Mouse (Mus musculus): ENCODE measurements around the gene Dip2c.

Gene Dip2c

DNA sequence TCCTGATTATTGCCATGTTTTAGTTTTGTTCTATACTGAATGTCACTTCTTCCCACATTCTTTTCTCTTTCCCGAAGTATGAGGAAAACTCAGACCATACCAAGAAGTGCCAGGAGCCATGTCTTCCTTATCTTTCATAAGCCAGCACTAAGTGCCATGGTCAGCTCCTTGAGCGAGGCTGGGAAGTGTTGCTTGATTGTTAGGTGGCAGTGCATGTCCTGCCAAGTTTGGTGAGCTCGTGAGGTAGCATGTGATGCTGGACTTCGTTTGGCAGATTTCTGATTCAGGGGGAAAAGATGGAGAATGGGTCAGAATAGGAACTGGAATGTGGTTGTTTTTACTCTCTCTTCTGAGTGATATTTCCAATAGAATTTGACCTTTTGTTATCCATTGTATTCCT lies 150.5 kb downstream of the Dip2c start:
- peak; percentile 91 for DNase-seq

DNA sequence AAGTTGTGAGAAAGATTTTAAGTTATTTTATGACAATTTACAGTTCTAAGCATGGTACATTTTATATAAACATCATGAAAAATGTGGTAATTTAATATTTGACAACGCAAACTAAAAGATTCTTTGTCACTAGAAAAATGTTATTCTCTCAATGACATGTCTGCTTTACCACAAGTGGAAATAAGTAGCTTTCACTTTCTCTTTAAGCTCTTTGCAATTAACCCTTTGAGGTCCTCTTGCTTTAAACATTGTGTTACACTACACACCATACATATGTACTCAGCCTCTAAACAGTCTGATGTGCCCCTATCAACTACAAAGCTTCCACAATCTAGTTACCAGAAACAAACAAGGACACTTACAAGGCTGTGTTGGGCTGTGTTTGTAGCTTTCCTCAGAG lies 153.6 kb downstream of the Dip2c start:
- DNase-seq, result no peak

DNA sequence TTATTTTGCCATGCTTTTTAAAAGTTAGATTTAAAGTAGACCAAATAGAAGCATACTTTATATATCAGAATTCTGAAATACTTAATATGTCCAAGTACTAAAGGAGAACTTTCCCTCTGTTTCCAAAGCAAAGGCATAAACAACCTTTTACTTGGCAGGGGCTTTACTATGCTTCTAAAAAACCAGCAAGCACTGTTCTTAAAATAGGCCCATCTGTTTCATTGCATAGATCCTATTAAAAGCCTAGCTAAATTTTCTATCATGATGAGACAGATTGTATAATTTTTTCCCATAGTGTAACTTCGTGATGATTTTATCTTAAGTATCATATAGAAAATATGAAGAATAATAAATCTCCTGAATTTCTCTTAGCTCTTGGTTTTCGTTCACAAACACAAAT lies 154.4 kb downstream of the Dip2c start:
- no peak for DNase-seq

DNA sequence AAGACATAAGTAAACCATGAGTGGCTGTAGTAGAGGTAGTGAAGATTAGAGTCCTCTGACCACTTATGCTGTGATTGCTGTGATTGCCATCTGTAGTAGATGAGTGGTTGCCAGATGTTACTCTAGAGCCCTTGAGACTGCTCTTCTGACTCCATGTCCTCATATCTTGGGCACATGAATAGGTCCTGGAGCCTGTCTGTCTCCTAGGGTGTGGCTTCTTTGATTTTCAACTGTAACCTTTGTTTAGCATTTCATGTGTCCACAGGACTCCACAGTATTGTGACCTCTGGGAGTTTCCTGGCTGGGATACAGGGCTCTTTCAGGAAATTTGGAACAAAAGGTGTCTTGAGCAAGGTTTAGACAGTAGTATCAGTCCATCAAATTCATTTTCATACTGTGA lies 155.1 kb downstream of the Dip2c start:
- DNase-seq, result peak; percentile 92

DNA sequence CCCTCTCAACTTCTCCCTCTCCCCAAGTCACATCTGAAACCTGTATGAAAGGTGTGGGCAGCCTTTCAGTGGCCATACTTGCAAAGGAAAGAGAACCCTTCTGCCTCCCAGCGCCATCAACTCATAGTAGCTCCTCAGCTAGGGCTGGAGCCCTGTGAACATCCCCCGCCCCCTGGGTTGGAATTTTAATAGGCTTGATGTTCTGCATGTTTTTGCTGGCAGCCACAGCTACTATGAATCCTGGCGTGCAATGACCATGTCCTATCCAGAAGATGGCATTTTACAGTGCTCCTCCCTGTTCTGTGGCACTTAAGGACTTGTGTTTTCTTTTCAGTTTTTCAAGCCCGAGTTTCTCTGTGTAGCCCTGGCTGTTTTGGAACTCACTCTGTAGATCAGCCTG lies 166.7 kb downstream of the Dip2c start:
- peak; percentile 92 for DNase-seq

DNA sequence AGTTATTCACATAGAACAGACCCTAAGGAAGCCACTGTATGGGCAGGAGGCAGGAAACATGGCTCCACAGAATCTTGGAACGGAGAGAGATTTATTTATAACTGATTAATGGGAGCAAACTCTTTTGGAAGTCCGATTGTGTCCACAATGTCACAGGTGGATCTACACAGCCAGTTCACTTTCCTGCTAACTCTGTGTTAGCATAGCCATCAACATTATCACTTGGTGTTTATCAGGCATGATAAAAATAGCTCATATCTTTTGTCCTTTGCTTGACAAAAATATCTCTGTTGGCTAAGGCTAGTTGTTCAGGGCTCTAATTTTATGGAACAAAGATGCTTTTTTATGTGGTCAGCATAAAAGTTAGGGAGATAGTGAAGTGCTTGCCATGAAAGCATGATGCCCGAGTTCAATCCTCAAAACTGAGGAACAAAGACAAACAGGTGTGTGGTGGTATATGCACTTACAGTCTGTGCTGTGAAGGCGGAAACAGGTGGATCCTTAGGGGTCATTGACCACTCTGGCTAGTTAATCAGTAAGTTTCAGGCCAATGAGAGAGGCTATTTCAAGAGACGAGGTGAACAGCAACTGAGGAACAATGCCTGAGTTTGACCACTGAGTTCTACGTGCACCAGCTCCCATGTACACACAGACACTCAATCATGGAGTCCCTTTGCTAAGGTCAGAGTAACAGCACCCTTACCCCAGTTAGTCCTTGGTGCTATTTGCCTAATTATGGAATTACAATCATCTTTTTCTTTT lies 169.4 kb downstream of the Dip2c start:
- DNase-seq, result peak; percentile 86

DNA sequence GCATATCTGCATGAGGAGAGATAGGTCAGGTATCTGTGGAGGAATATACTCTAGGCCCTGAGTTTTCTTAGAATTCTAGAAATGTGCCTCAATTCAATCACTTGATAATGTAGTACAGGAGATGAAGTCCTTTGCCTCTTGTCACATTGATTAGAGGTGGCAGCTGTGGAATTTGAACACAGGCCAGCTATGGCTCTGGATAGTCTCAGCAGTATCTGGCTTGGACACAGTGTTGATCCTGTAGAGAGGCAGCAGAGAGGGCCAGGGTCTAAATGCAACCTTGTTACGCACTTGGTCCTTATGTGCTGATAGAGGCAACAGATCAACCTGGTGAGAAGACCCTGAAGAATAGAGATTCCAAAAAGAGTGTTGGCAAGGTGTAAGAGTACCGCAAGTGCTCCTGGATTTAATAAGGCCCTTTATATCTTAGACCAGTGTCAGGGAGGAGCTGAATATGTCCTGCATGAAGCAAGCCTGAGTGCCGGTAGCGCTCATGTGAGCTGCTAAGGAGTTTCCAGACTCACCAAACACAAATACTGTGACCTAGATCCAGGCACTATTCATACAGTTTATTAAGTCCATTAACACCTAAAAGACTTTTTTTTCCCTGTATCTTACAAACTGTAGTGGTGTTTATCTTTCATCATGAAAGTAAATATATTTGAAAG lies 170.3 kb downstream of the Dip2c start:
- peak; percentile 97 for DNase-seq

DNA sequence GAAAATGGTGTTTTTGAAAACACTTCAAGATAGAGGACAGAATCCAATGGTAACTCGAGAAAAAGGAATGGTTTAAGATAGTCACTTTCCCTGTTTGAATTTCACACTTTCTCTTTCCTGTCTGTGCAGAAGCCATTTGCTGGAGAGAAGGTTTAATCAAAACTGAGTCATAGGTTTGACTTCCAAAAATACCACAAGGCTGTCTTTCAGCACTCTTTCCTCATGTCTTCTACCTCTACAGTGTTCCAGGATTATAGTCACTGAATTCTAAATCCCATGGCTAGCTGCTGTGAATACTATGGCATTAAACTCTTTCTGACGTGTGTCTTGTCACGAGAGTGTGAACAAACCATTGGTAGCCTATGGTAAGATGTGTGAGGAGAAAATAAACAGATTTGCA lies 173.9 kb downstream of the Dip2c start:
- no peak for DNase-seq

DNA sequence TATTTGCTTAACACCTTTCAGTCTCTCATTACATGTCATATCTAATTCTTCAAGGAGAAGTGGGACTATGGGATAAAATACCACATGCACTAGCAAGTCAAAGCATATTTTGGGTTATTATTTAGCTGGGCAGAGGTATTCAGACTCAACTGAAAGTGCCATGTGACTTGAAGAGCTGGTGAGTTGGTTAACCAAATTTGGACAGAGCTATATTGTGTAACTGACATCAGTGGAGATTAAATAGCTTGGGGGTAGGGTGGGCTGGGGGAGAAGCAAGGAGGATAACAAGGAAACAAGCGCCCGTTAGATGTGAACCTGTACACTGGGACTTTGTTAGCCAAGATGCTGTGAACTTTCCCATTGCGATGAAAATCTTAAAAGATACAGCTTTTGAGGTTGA lies 175.6 kb downstream of the Dip2c start:
- no peak for DNase-seq

DNA sequence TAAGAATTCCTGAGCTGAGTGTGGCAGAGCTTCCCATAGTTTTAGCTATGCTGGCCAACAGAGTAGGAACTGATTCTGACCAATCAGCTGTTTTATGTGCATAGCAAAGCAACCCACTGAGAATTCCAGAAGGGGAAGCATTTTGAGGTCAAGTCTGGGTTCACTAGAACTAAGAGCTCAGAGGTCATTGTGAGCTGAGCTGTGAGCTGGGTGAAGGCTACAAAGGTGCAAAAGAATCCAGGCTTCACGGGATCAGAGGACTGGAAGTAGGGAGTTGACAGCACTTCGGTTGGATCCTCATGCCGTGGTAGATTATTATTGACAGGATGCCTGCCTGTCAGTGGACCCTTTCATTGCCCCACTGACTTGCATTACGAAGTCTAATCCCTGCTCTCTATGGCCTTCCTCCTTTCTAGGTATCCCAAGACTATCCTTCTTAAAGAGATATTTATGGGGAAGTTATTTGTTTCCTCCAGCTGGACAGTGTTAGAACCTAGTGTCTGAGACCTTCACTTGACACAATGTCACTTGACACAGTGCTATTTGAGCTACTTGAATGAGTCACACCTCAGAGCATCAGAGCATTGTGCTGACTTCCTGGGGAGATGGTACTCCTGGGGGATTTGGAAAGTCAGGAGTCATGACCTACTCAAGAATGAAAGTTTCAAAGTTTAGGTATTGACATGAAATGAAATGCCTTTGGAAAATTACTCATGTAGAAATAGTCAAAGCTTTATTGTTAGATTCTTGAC lies 178.3 kb downstream of the Dip2c start:
- DNase-seq, result no peak

DNA sequence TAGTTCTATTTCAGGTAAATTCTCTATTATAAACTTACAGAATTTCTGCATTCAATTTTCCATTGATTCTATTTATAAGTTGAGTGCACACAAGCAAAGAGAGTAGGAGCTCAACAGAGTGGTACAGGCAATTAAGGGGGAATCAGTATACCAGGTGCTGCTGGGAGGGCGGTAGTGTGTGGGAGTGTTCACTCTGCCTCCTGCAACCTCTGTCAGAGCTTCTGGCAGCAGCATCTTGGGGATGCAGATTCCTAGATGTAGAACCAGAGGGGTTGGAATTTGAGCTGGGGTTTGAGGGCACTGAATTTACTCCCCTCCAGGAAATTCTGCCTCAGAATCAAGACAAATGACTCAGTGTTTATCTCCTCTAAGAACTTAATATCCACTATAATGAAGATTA lies 179.7 kb downstream of the Dip2c start:
- no peak for DNase-seq

DNA sequence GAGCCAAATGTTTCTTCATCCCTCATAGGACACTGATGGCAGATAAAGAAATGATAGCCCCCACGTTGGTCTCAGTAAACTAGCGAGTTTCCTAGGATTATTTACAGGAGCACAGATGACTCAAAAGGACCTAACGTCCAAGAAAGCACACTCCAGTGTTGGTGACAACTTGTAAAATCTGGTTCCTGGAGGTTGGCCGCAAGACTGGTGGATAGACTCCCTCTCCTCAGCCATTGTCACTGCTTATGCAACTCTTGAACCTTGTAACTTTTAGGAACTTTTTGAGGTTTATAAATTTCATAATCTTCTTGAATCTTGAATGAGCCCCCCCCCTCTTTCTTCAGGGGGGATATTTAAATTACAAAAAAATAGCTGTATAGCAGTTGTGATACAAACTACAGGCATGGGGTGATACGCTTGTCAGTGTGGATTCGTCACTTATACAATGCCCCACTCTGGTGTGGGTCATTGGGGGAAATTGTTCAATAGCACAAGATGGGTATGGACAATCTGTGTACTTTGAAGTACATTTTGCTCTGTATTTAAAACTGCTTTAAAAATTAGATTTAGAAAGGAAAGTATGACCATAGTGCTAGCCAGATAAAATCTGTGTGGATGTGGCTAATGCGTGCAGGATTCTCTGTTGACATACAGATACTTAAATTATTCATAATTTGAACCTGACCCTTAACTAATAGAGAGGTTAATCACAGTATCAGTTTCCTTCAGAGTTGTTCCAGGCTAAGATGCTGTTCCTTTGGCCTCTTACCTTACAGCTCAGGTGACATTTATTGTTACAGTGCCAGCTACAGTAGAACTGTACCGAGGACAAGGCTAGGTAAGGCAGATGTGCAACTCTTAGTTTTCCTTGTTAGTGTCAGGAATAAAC lies 181.3 kb downstream of the Dip2c start:
- no peak for DNase-seq

DNA sequence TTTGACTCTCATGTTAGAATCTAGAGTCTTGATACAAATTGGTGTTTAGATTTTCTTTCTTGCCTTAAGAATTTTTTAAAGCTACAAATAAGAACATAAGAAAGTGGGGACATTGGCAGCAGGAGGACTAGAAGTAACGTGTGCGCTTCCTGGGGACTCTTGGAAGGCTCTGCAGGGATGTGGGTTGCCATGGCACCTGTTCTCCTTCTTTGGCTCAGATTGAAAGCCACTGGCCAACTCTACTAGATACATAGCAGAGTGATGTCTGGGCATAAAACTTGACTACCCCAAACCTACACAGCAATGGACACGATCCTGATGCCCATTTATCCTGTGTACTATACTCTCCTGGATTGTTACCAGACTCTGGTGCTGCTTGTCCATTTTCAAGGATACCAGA lies 188.1 kb downstream of the Dip2c start:
- no peak for DNase-seq

DNA sequence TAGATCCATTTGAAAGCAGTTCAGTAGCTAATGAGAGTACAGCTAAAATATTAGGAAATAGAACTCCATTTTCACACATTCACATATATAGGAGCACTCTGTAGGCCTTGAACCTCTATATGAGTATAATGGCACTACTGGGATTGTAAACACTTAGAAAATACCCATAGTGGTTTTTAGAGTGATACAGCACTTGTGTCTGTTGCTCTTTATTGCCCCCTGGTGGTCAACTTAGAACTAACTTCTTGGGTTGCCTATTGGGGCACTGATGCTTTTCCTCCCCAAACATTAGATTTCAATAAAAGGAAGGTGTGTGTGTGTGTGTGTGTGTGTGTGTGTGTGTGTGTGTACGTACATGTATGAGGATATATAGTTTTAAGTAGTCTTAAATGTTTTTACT lies 190.9 kb downstream of the Dip2c start:
- DNase-seq, result no peak

DNA sequence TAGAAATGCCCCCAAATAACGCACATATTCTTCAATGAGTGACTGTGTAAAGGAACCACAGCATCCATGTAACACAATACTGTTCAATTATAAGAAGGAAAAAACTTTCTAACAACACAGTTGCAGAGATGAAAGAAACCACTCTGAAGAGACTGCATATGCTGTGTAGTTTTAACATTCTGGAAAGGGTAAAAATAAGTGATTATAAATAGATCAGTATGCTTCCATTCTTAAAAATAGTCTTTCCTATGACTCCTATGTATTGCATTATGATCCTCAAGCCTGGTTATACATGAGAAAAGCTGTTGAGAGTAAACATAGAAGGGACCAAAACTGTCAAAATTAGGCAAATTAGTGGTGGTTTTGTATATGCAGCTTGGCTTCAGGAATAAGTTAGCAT lies 197.1 kb downstream of the Dip2c start:
- no peak for DNase-seq

DNA sequence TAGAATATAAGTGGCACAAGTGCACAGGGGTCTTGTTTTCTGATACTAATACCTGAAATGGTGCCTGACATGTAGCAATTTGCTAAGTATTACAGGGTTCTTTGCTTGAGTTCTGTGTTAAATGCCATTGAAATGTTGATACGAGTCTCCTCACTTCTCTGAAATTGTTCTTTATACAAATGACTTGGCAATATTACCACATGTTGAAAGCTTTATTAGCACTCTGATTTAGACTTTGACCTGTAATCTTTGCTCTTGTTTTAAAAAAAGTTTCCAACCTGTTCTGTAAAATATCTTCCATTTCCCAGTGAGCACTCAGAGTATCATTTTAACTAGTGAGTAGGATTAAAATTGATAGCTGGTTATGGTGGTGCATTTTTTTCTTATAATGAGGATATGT lies 205.4 kb downstream of the Dip2c start:
- no peak for DNase-seq

DNA sequence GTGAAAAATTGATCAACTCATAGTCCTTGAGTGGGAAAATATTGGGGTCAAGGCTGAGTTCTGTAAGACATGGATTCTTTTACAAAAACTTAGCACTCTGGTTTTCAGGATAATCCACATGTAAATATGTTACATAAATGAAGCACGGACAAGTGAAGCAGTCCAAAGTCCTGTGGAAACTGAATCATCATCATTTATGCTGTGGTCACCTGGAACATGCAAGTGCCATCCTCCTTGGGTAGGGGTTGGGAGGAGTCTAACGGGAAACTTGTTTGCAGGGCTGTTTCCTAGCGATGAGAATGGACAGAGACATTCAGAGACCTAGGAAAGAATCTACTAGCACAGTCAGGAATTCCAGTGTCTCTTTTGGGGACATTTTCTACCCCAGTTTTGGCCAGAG lies 213.4 kb downstream of the Dip2c start:
- no peak for DNase-seq

DNA sequence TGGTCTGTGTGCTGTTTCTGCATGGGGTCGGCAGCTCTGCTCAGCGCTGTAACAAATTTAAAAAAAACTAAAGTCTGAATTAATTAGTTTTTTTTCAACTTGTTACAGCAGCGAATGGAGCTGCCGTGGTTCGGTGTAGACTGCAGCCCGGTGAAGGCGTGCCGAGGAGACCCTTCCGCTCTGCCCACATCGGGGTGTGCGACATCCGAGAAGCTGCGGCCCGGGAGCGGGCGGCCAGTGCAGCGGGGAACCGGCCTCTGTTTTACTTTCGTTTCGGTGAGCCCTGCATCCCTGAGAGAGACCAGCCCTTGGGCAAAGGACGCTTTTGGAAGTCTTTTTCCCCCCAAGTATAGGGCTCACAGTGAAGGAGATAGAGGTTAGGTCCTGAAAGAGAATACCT lies 218.4 kb downstream of the Dip2c start:
- DNase-seq, result peak; percentile 93

DNA sequence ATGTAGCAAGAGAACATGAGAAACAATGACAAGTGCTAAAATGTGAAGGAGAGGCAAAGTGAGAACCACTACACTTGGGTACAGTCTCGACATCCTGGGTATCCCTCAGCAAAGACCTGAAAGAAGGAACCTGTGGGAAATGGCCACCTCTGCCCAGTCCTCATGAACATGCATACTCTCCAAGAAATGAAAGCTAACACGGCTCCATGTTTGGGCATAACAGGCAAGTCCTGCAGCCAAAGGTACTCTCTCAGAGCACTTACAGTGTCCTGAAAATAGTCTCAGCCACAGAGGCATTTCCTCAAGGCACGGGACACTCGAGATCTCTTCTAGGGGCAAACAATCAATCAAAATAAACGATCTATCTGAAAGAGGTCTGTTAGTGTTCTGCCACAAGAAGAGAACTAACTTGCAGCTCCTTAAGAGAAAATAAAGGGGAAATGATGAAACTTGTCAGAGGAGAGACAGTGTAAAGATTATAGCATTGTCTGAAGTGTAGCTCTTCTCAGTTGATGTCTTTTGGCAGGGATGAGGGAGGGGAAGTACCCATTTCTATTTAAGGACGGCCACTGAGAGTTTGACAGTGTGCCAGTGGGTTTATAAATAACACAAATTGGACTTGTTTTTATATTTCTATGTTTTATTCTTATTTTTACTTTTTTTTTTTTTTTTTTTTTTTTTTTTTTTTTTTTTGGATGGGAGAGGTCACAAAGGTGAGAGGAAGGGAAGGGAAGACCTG lies 228.0 kb downstream of the Dip2c start:
- peak; percentile 84 for DNase-seq

DNA sequence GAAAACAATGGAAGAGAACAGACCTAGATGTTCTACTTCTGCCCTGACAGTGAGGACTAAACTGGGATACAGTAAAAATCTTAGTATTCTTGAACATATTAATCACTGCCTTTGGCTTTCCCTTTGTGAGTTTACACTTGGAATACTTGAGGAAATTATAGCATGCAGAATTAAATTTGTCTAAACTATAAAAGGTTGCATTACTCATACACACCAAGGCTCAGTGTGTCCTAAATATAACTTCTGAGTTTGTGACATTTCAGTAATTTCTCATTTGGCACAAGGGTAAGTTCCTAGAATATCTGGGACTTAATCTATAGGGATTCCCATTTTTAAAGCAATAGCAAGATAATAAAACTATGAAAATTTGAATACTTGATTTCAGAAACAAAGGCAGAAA lies 262.2 kb downstream of the Dip2c start:
- no peak for DNase-seq

DNA sequence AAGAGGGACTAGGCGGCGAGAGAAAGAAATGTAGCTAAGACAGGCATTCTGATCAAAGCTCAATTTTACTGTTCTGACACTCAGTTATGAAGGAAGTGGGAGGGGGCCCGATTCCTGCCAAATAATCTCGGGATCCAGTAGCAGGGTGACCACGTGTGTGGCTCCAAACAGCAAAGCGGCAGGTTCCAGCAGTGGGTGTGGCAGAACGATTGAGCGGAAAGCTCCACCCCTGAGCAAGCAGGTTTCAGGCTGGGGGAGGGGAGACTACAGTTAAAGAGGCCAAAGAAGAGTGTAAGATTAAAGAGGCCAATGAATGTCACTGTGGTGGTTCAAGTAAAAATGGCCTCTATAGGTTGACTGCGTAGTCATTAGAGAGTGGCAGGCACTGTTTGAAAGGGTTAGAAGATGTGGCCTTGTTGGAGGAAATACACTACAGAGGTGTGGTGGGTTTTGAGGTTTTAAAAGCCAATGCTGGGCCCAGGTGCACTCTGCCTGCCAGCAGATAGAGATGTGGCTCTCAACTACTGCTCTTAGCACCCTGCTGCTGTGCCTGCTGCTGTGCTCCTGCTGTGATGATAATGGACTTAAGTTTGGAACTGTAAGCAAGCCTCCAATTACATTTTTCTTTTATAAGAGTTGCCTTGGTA lies 271.5 kb downstream of the Dip2c start:
- peak; percentile 94 for DNase-seq

DNA sequence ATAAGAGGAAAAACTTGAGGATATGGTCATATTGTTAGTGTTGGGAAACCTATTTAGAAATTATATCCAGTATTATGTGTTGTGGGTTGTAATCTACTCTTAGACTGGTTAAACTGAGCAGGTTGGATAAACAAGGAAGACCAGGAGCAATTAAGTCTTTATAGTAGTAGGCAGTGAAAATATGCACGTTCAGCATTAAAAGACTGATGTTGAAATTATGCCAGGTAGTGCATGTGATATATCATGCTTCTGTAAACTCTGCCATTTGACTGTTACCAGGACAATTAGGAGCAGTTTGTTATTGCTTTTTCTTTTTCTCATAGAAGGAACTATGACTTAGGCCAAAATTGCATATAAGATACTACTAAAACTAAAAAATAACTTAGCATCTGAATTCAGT lies 285.8 kb downstream of the Dip2c start:
- no peak for DNase-seq

Measured in heart, adult 11 months (tissue).